Mouse (Mus musculus): Measurements from ENCODE around the gene Dab2ip.

DNA sequence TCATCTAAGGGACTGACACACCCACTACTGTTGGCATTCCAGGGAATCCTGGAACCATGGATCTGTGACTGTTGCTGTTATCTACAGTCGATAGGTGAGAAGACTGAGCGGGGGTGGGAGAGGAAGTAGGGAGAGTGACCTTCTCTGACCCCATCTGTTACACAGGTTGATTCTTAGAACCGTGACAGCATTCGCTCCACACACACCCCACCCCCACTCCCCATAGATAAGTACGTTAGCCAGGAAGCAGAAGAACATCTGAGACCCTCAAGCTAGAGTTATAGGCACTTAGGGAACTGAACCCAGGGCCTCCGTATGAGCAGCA, 48.8 kb upstream of the Dab2ip start:
- TF ChIP-seq CTCF (conservative IDR thresholded peaks at IDR 0.05 in 1 of 2, IDR thresholded peaks at IDR 0.05 in 1 of 2; ENCODE audit: low read depth in 2 of 2, low read length in 2 of 2) (no peak), POLR2A (IDR thresholded peaks at IDR 0.05; ENCODE audit: low read depth, low read length) (no peak), MAZ (IDR thresholded peaks at IDR 0.05; ENCODE audit: low read depth, low read length) (no peak), MEF2A (IDR thresholded peaks at IDR 0.05; ENCODE audit: borderline replicate concordance, low read depth, low read length) (no peak), CHD2 (IDR thresholded peaks at IDR 0.05; ENCODE audit: low read length) (no peak), E2F4 (IDR thresholded peaks at IDR 0.05; ENCODE audit: insufficient replicate concordance, low read depth, low read length) (no peak), GABPA (IDR thresholded peaks at IDR 0.05; ENCODE audit: insufficient replicate concordance, low read depth, low read length) (no peak), ZC3H11A (IDR thresholded peaks at IDR 0.05; ENCODE audit: low read depth, low read length) (no peak), SIN3A (IDR thresholded peaks at IDR 0.05; ENCODE audit: low read length) (no peak), USF1 (IDR thresholded peaks at IDR 0.05; ENCODE audit: low read depth, low read length) (no peak), ZMIZ1 (IDR thresholded peaks at IDR 0.05; ENCODE audit: low read depth, low read length) (no peak), ZKSCAN1 (IDR thresholded peaks at IDR 0.05; ENCODE audit: borderline replicate concordance, low read depth, low read length) (no peak), PAX5 (IDR thresholded peaks at IDR 0.05; ENCODE audit: low read length) (no peak)
